ENCODE assay signal across 14 mouse cellular contexts in the genomic region with DNA sequence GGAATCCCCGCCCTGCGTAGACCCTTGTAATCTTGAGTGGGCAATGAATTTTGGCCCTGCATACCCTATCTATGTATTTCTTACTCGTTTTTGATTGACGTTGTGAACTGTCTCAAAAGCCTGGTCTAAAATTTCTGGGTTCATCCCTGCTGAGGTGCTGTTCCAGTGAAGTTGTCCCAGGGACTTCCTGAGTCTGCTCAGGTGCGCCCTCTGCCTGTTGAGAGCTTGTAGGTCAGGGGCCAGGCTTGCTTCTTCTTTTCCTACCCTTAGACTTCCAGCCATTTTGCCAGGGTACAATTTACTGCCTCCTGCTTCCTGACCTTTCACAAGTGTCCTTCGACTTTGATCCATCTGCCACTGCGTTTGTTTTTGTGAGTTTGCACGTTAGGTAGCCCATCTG. TPM values are rescaled to one million over a fixed set of nuclear protein-coding genes. Genes with fewer than 3 reads are reported as not detected.
DNase-seq lines count a peak whose midpoint lies in the region; ATAC-seq and TF ChIP-seq lines count a peak whose summit lies in the region.
"Not testable (repeated sequence)": the region's sequence is repeated elsewhere in the genome, so short reads cannot be mapped to it uniquely, and the experiment has no call there.
"Had no signal": no experiment of that assay in that cellular context is flagged by ENCODE, and none has a peak within 500 bp of the region (broad histone marks: within the 10 kb centered on the region; RNA-seq: fewer than 3 reads in every experiment).

No protein-coding gene starts in this region.

- not testable (repeated sequence) for H3K4me1 ChIP-seq in forebrain, embryonic 12.5 days; heart, embryonic 12.5 days (replicated peaks); midbrain, embryonic 12.5 days; small intestine, adult 2 months (ENCODE audit: control insufficient read depth, insufficient read depth, insufficient read length, low read length)

- not testable (repeated sequence) for H3K9me3 ChIP-seq in forebrain, embryonic 12.5 days; heart, embryonic 12.5 days (replicated peaks); midbrain, embryonic 12.5 days

- H3K27me3 ChIP-seq in forebrain, embryonic 12.5 days; heart, embryonic 12.5 days (replicated peaks); midbrain, embryonic 12.5 days; small intestine, adult 2 months (ENCODE audit: control insufficient read depth, insufficient read depth, low read length): not testable (repeated sequence)

- H3K36me3 ChIP-seq in forebrain, embryonic 12.5 days (replicated peaks); heart, embryonic 12.5 days; midbrain, embryonic 12.5 days; small intestine, adult 2 months (ENCODE audit: control insufficient read depth, insufficient read depth, low read length): not testable (repeated sequence)

- H3K27ac ChIP-seq in forebrain, embryonic 12.5 days; heart, embryonic 12.5 days (ENCODE audit: poor library complexity, severe bottlenecking); midbrain, embryonic 12.5 days (replicated peaks); small intestine, adult 2 months (ENCODE audit: insufficient read depth, low read depth, low read length): not testable (repeated sequence)

- DNase-seq in brain, embryonic 14.5 days (ENCODE audit: low read depth): not testable (repeated sequence)
- peak; percentile 2 for DNase-seq in hindlimb bud, embryonic 11.5 days (ENCODE audit: extremely low spot score, low read depth, low spot score)
- DNase-seq in layer of hippocampus, postnatal 10 days (ENCODE audit: low spot score in 2 of 2): peak; percentile 7 to 17

- H3K9ac ChIP-seq in forebrain, embryonic 12.5 days; heart, embryonic 12.5 days; midbrain, embryonic 12.5 days (replicated peaks): not testable (repeated sequence)

- not testable (repeated sequence) for ATAC-seq in forebrain, embryonic 12.5 days (ENCODE audit: low FRiP score); heart, embryonic 12.5 days (ENCODE audit: insufficient number of reproducible peaks, low FRiP score); midbrain, embryonic 12.5 days (ENCODE audit: low FRiP score, low read depth)

- not testable (repeated sequence) for H3K4me3 ChIP-seq in forebrain, embryonic 12.5 days (replicated peaks); midbrain, embryonic 12.5 days; small intestine, adult 2 months (ENCODE audit: low read depth, low read length)
- H3K4me3 ChIP-seq in heart, embryonic 12.5 days: peak overlapping the region; percentile 25; the same call in 1 of the 2 replicates

- peak overlapping the region; percentile 29; the same call in 1 of the 2 replicates for H3K4me2 ChIP-seq in forebrain, embryonic 12.5 days
- peak overlapping the region; percentile 47 for H3K4me2 ChIP-seq in heart, embryonic 12.5 days
- peak overlapping the region; percentile 52 for H3K4me2 ChIP-seq in midbrain, embryonic 12.5 days (replicated peaks)

- WGBS in forebrain, embryonic 12.5 days: 2% methylated on average over 5 of the region's 8 CpGs
- WGBS in heart, embryonic 12.5 days: 3% methylated on average over 4 of the region's 8 CpGs
- WGBS in midbrain, embryonic 12.5 days: 11% methylated on average over 6 of the region's 8 CpGs
- WGBS in small intestine, adult 2 months: 9% methylated on average over 6 of the region's 8 CpGs

- TF ChIP-seq CTCF in brain, embryonic 14.5 days (IDR thresholded peaks at IDR 0.05; ENCODE audit: borderline replicate concordance, extremely low read depth, insufficient read depth, insufficient read length): peak; percentile 49; the same call in 1 of the 2 replicates
- TF ChIP-seq CTCF in small intestine, adult 2 months (IDR thresholded peaks at IDR 0.05; ENCODE audit: extremely low read depth, insufficient read length, insufficient replicate concordance, low read depth, low read length): peak; percentile 12; the same call in 1 of the 2 replicates

- not testable (repeated sequence) for TF ChIP-seq POLR2A in brain, embryonic 14.5 days (IDR thresholded peaks at IDR 0.05; ENCODE audit: borderline replicate concordance, extremely low read depth, insufficient read depth, insufficient read length, poor library complexity, severe bottlenecking); small intestine, adult 2 months (IDR thresholded peaks at IDR 0.05; ENCODE audit: low read depth, low read length)

RNA-seq across cellular contexts. Expression of a gene that starts 1.0 kb away (rescaled TPM):
- polyA plus RNA-seq in brain, embryonic 14.5 days (2012; rRNA removed): 0.18 and 0.38 TPM in 2 replicates
- 0.65 TPM in 1 of 2 replicates, not detected in the other for polyA plus RNA-seq in forebrain, embryonic 12.5 days (2016; fragmentation: Nextera tagmentation; extraction: Ambion mirVana)
- 1.5 and 2.0 TPM in 2 replicates for polyA plus RNA-seq in heart, embryonic 12.5 days (2016; fragmentation: Nextera tagmentation; extraction: Ambion mirVana)
- total RNA-seq in layer of hippocampus, postnatal 10 days (2021): 1 to 10 TPM in 1 of 2 experiments, not detected in 1; 3.7 TPM
- not detected in 2 replicates for polyA plus RNA-seq in midbrain, embryonic 12.5 days (2016; fragmentation: Nextera tagmentation; extraction: Ambion mirVana)
- polyA plus RNA-seq in small intestine, adult 2 months (2012; rRNA removed): not detected in 2 replicates
- total RNA-seq: adrenal gland, adult 18-20 months; granulocyte monocyte progenitor cell, adult 5-6 weeks; layer of hippocampus, postnatal 14 days; MEL had no signal
- polyA plus RNA-seq: forebrain, embryonic 14.5 days; intestine, embryonic 15.5 days; limb, embryonic 12.5 days had no signal
